Mouse (Mus musculus) forebrain, postnatal 0 days (tissue): ENCODE data around the gene Ccdc63. TPM values are rescaled to one million over a fixed set of nuclear protein-coding genes. Genes with fewer than 3 reads are reported as not detected.

Source experiments
- ATAC-seq: fragments of 200-750 bp; cut with Nextera tagmentation; 2 replicates; pipeline ENCODE4 v1.8.0; 2017; ENCODE audit warnings: mild to moderate bottlenecking, moderate library complexity
- DNase-seq: peaks from one replicate; pipeline ENCODE4 v3.0.0-alpha.2; 2015
- H3K27ac ChIP-seq: fragments of 300-500 bp; sonication (generic); 2 replicates; pipeline ENCODE4 v1.5.1; 2014; ENCODE audit warnings: low read depth, mild to moderate bottlenecking, antibody characterized with exemption, low read length, moderate library complexity, mixed read lengths
- H3K27me3 ChIP-seq: fragments of 300-500 bp; sonication (generic); 2 replicates; pipeline ENCODE4 v1.6.1; 2014; ENCODE audit warnings: mild to moderate bottlenecking, low read length, mixed read lengths; ENCODE audit not compliant: insufficient read depth
- H3K36me3 ChIP-seq: fragments of 300-500 bp; sonication (generic); 2 replicates; pipeline ENCODE4 v1.6.1; 2014; ENCODE audit warnings: mild to moderate bottlenecking, moderate library complexity; ENCODE audit not compliant: insufficient read depth
- H3K4me1 ChIP-seq: fragments of 300-500 bp; sonication (generic); 2 replicates; pipeline ENCODE4 v1.6.1; 2014; ENCODE audit warnings: antibody characterized with exemption; ENCODE audit not compliant: insufficient read depth
- H3K4me2 ChIP-seq: fragments of 300-500 bp; sonication (generic); 2 replicates; pipeline ENCODE4 v1.6.1; 2014; ENCODE audit warnings: low read depth, mild to moderate bottlenecking, moderate library complexity
- H3K4me3 ChIP-seq: fragments of 300-500 bp; sonication (generic); 2 replicates; pipeline ENCODE4 v1.5.1; 2014; ENCODE audit warnings: low read depth, low read length, mixed read lengths
- H3K9ac ChIP-seq: fragments of 300-500 bp; sonication (generic); 2 replicates; pipeline ENCODE4 v1.6.1; 2014; ENCODE audit warnings: mild to moderate bottlenecking
- H3K9me3 ChIP-seq: fragments of 300-500 bp; sonication (generic); 2 replicates; pipeline ENCODE4 v1.6.1; 2016; ENCODE audit warnings: low read length
- CTCF ChIP-seq: sonication (generic); IDR thresholded peaks from 2 replicates; pipeline ENCODE4 v1.5.1; 2016; ENCODE audit warnings: antibody characterized with exemption, control low read depth, low read depth
- WGBS: fragments of 180-500 bp; shearing (Covaris S2); extraction: QIAGEN DNeasy Blood & Tissue Kit; methylation state at CpG from one replicate; pipeline ENCODE4 v1.1.7; 2014; 5-methylcytosine and 5-hydroxymethylcytosine counted together
- polyA plus RNA-seq: library from polyadenylated mRNA; unstranded; fragments of >200 nt; fragmentation: Nextera tagmentation; extraction: Ambion mirVana; gene quantifications from 2 replicates; pipeline ENCODE4 v1.2.1, GENCODE M21; 2015
- total RNA-seq: library from RNA; depleted of rRNA; stranded (reverse); fragments of >200 nt; gene quantifications from 2 replicates; pipeline ENCODE4 v1.2.3, GENCODE M21; 2014

Ccdc63 gene
- total and polyA plus RNA-seq, 2 experiments from 2014 or later, result 0.08 to 0.43 TPM

- no peak overlapping the region for H3K9ac ChIP-seq
- no peaks in the 10 kb centered on the region; the same call in 1 of the 2 replicates for H3K27me3 ChIP-seq
- no peaks in the 10 kb centered on the region for H3K9me3 ChIP-seq
- H3K4me1 ChIP-seq, result no peaks in the 10 kb centered on the region
- DNase-seq (no peak), ATAC-seq (no peak)
- no peak overlapping the region for H3K27ac ChIP-seq
- no peak overlapping the region for H3K4me3 ChIP-seq
- TF ChIP-seq CTCF, result no peak
- no peak overlapping the region for H3K4me2 ChIP-seq
- no peaks in the 10 kb centered on the region for H3K36me3 ChIP-seq
- WGBS, result 91% methylated on average over 9 of the region's 9 CpGs
Measured at GRCm38 (mm10) chr5:122133050-122133389, 7.6 kb downstream of the Ccdc63 start.

GRCm38 (mm10) chr5:122132167-122133049 is 8.2 kb downstream of the Ccdc63 start:
- Histone ChIP-seq H3K36me3 (no peaks in the 10 kb centered on the region), H3K9me3 (no peaks in the 10 kb centered on the region), H3K4me1 (no peaks in the 10 kb centered on the region), H3K9ac (no peak overlapping the region; the same call in 1 of the 2 replicates), H3K4me2 (peak overlapping the region; percentile 48), H3K27ac (no peak overlapping the region), H3K4me3 (peak overlapping the region; percentile 25), H3K27me3 (no peaks in the 10 kb centered on the region; the same call in 1 of the 2 replicates)
- TF ChIP-seq CTCF, result no peak
- DNase-seq (no peak), ATAC-seq (no peak)
- WGBS, result 21% methylated on average over 26 of the region's 26 CpGs

- TF ChIP-seq CTCF, result peak; percentile 84
- H3K27ac ChIP-seq, result no peak overlapping the region
- ATAC-seq (peak; percentile 71; the same call in 1 of the 2 replicates), DNase-seq (peak; percentile 88)
- no peaks in the 10 kb centered on the region for H3K4me1 ChIP-seq
- H3K4me2 ChIP-seq, result peak overlapping the region; percentile 48
- H3K9me3 ChIP-seq, result no peaks in the 10 kb centered on the region
- WGBS, result 10% methylated on average over 34 of the region's 34 CpGs
- H3K4me3 ChIP-seq, result peak overlapping the region; percentile 25
- no peak overlapping the region; the same call in 1 of the 2 replicates for H3K9ac ChIP-seq
- H3K27me3 ChIP-seq, result no peaks in the 10 kb centered on the region; the same call in 1 of the 2 replicates
- no peaks in the 10 kb centered on the region for H3K36me3 ChIP-seq
Measured at GRCm38 (mm10) chr5:122131076-122132051, 9.3 kb downstream of the Ccdc63 start.

GRCm38 (mm10) chr5:122130341-122130998 is 10.2 kb downstream of the Ccdc63 start:
- Histone ChIP-seq H3K9ac (no peak overlapping the region), H3K27me3 (no peaks in the 10 kb centered on the region; the same call in 1 of the 2 replicates), H3K4me2 (no peak overlapping the region), H3K27ac (no peak overlapping the region), H3K4me1 (no peaks in the 10 kb centered on the region), H3K36me3 (no peaks in the 10 kb centered on the region), H3K4me3 (no peak overlapping the region), H3K9me3 (no peaks in the 10 kb centered on the region)
- WGBS, result 68% methylated on average over 11 of the region's 11 CpGs
- DNase-seq, result no peak
- no peak for ATAC-seq
- TF ChIP-seq CTCF, result no peak

- Histone ChIP-seq H3K27me3 (no peaks in the 10 kb centered on the region; the same call in 1 of the 2 replicates), H3K27ac (no peak overlapping the region), H3K4me2 (0 out of 2 replicates have a peak overlapping the region, but pooled peaks have one; percentile 4), H3K4me3 (no peak overlapping the region), H3K36me3 (no peaks in the 10 kb centered on the region), H3K4me1 (no peaks in the 10 kb centered on the region), H3K9ac (no peak overlapping the region), H3K9me3 (no peaks in the 10 kb centered on the region)
- WGBS, result 35% methylated on average over 16 of the region's 16 CpGs
- peak; percentile 80 for TF ChIP-seq CTCF
- ATAC-seq (peak; percentile 78), DNase-seq (peak; percentile 92)
Measured at GRCm38 (mm10) chr5:122129068-122129655, 11.5 kb downstream of the Ccdc63 start.

GRCm38 (mm10) chr5:122125211-122125760 is 15.3 kb downstream of the Ccdc63 start:
- WGBS, result 85% methylated on average over 8 of the region's 8 CpGs

More at GRCm38 (mm10) chr5:122125211-122125760, 15.3 kb downstream of the Ccdc63 start:
- Histone ChIP-seq H3K4me2 (no peak overlapping the region), H3K36me3 (no peaks in the 10 kb centered on the region), H3K9ac (no peak overlapping the region), H3K9me3 (no peaks in the 10 kb centered on the region), H3K4me1 (no peaks in the 10 kb centered on the region), H3K27me3 (no peaks in the 10 kb centered on the region), H3K4me3 (no peak overlapping the region), H3K27ac (no peak overlapping the region)
- no peak for DNase-seq
- TF ChIP-seq CTCF, result no peak
- ATAC-seq, result no peak
